In the genomic region with DNA sequence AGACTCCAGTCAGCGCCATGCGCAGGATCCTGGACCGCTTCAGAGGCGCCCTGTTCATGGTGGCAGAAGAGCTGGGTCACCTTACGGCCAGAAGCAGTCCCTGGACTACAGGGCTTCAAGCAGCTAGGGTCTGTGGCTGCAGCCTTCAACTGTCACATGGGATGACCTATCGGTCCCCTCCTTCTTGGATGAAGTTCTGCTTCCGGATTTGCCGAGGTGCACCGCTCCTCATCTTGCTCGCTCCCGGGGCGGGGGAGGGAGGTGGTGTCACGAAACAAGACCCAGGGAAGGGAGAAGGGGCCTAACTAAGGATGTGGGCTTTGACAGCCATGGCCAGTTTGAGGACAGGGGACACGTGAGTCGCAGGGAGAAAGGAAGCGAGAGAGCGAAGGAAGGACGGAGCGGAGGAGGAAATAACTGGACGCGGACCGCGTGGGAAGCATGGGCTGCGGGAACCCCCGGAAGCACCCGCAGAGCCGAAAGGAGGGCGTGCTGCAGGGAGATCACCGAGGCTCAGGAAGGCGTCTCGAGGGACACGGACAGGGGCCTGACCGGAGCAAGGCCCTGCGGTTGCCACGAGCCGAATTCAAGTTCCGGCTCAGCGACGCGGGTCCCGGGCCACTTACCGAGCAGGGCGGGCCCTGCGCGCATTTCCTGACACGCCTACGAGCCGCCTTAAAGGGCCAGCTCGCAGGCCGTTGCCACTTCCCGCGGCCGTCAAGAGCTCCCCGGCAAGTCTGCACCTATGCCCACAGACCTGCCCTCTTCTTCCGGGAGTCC, we compare ENCODE assay signal across 8 mouse cellular contexts. TPM values are rescaled to one million over a fixed set of nuclear protein-coding genes. Genes with fewer than 3 reads are reported as not detected.
DNase-seq lines count a peak whose midpoint lies in the region; ATAC-seq and TF ChIP-seq lines count a peak whose summit lies in the region.

No protein-coding gene starts in this region.

- DNase-seq in c-Kit-positive CD71-positive TER-119-negative erythroid progenitor cells, embryonic 14.5 days (ENCODE audit: low read depth), result peak; percentile 60
- peak; percentile 88 for DNase-seq in forebrain, embryonic 11.5 days (ENCODE audit: low spot score)
- DNase-seq in kidney, postnatal 36 days, result peak; percentile 90 to 91
- peak; percentile 87 for DNase-seq in liver, postnatal 0 days
- peak; percentile 81 for DNase-seq in telencephalon, adult 2 months (ENCODE audit: low read depth, low spot score)

- H3K27ac ChIP-seq in ES-Bruce4 (ENCODE audit: insufficient read depth, low read length), result no peak overlapping the region
- no peak overlapping the region for H3K27ac ChIP-seq in forebrain, embryonic 11.5 days (ENCODE audit: low read depth, low read length)
- peak overlapping the region; percentile 61; the same call in 1 of the 2 replicates for H3K27ac ChIP-seq in heart, embryonic 16.5 days (ENCODE audit: low read length)
- peak overlapping the region; percentile 77 for H3K27ac ChIP-seq in liver, postnatal 0 days (ENCODE audit: low read depth)
- peak overlapping the region; percentile 59 for H3K27ac ChIP-seq in neural tube, embryonic 13.5 days (replicated peaks)

- H3K36me3 ChIP-seq in ES-Bruce4 (ENCODE audit: control insufficient read depth, insufficient read depth, low read length, poor library complexity, severe bottlenecking), result no peaks in the 10 kb centered on the region
- H3K36me3 ChIP-seq in forebrain, embryonic 11.5 days (ENCODE audit: control insufficient read depth, insufficient read depth, low read length), result no peaks in the 10 kb centered on the region
- H3K36me3 ChIP-seq in heart, embryonic 16.5 days (ENCODE audit: control insufficient read depth, insufficient read depth), result 0 out of 2 replicates have a peak, but pooled peaks cover 2% of the 10 kb centered on the region
- peaks cover 2% of the 10 kb centered on the region for H3K36me3 ChIP-seq in liver, postnatal 0 days (replicated peaks; ENCODE audit: insufficient read depth, low read length)
- H3K36me3 ChIP-seq in neural tube, embryonic 13.5 days, result peaks cover 6% of the 10 kb centered on the region

- peak overlapping the region; percentile 93 for H3K4me2 ChIP-seq in forebrain, embryonic 11.5 days (ENCODE audit: low read depth, low read length, severe bottlenecking)
- H3K4me2 ChIP-seq in heart, embryonic 16.5 days (ENCODE audit: low read depth, low read length), result peak overlapping the region; percentile 94
- peak overlapping the region; percentile 87 for H3K4me2 ChIP-seq in liver, postnatal 0 days (ENCODE audit: low read depth, low read length)
- H3K4me2 ChIP-seq in neural tube, embryonic 13.5 days, result peak overlapping the region; percentile 97

- no peaks in the 10 kb centered on the region for H3K4me1 ChIP-seq in ES-Bruce4 (ENCODE audit: control insufficient read depth, insufficient read depth, low read length)
- H3K4me1 ChIP-seq in forebrain, embryonic 11.5 days (replicated peaks; ENCODE audit: control insufficient read depth, insufficient read depth, low read length), result peaks cover 10% of the 10 kb centered on the region
- peaks cover 30% of the 10 kb centered on the region for H3K4me1 ChIP-seq in heart, embryonic 16.5 days (ENCODE audit: control insufficient read depth, insufficient read depth, low read length)
- peaks cover 49% of the 10 kb centered on the region for H3K4me1 ChIP-seq in liver, postnatal 0 days (ENCODE audit: insufficient read depth)
- peaks cover 51% of the 10 kb centered on the region for H3K4me1 ChIP-seq in neural tube, embryonic 13.5 days (replicated peaks)

- no peak for TF ChIP-seq POLR2A in ES-Bruce4 (IDR thresholded peaks at IDR 0.05; ENCODE audit: insufficient read depth, low read length)

- H3K27me3 ChIP-seq in ES-Bruce4 (ENCODE audit: control insufficient read depth, insufficient read depth, low read length, poor library complexity, severe bottlenecking), result no peaks in the 10 kb centered on the region
- peaks cover 6% of the 10 kb centered on the region for H3K27me3 ChIP-seq in forebrain, embryonic 11.5 days (ENCODE audit: control insufficient read depth, insufficient read depth, low read length)
- H3K27me3 ChIP-seq in heart, embryonic 16.5 days (ENCODE audit: control insufficient read depth, insufficient read depth, low read length), result 0 out of 2 replicates have a peak, but pooled peaks cover 3% of the 10 kb centered on the region
- no peaks in the 10 kb centered on the region for H3K27me3 ChIP-seq in liver, postnatal 0 days (ENCODE audit: insufficient read depth, low read length)
- H3K27me3 ChIP-seq in neural tube, embryonic 13.5 days, result peaks cover 25% of the 10 kb centered on the region

- no peaks in the 10 kb centered on the region for H3K9me3 ChIP-seq in ES-Bruce4 (replicated peaks; ENCODE audit: control insufficient read depth, insufficient read depth, low read length, poor library complexity, severe bottlenecking)
- no peaks in the 10 kb centered on the region for H3K9me3 ChIP-seq in forebrain, embryonic 11.5 days (ENCODE audit: control insufficient read depth, low read length)
- H3K9me3 ChIP-seq in heart, embryonic 16.5 days (replicated peaks; ENCODE audit: control insufficient read depth, low read length), result no peaks in the 10 kb centered on the region
- no peaks in the 10 kb centered on the region for H3K9me3 ChIP-seq in liver, postnatal 0 days (ENCODE audit: low read length)
- H3K9me3 ChIP-seq in neural tube, embryonic 13.5 days, result no peaks in the 10 kb centered on the region

- peak overlapping the region; percentile 95 for H3K4me3 ChIP-seq in ES-Bruce4 (ENCODE audit: low read depth, low read length)
- H3K4me3 ChIP-seq in forebrain, embryonic 11.5 days (ENCODE audit: low read depth, low read length), result peak overlapping the region; percentile 76
- H3K4me3 ChIP-seq in heart, embryonic 16.5 days (ENCODE audit: low read length), result peak overlapping the region; percentile 75
- H3K4me3 ChIP-seq in liver, postnatal 0 days (ENCODE audit: low read depth, low read length), result peak overlapping the region; percentile 80
- peak overlapping the region; percentile 86 for H3K4me3 ChIP-seq in neural tube, embryonic 13.5 days

- under 1% methylated on average over 55 of the region's 55 CpGs for WGBS in forebrain, embryonic 11.5 days
- under 1% methylated on average over 55 of the region's 55 CpGs for WGBS in heart, embryonic 16.5 days
- WGBS in liver, postnatal 0 days (ENCODE audit: insufficient replicate concordance), result under 1% methylated on average over 55 of the region's 55 CpGs
- WGBS in neural tube, embryonic 13.5 days, result under 1% methylated on average over 54 of the region's 55 CpGs

- TF ChIP-seq CTCF in ES-Bruce4 (IDR thresholded peaks at IDR 0.05; ENCODE audit: low read depth, low read length), result no peak
- no peak for TF ChIP-seq CTCF in liver, postnatal 0 days (IDR thresholded peaks at IDR 0.05; ENCODE audit: low read depth)

- no peak for TF ChIP-seq EP300 in ES-Bruce4 (IDR thresholded peaks at IDR 0.05; ENCODE audit: insufficient read depth, low read depth, low read length)
- 0 out of 2 replicates have a peak, but pooled peaks have one; percentile 25 for TF ChIP-seq EP300 in liver, postnatal 0 days (IDR thresholded peaks at IDR 0.05; ENCODE audit: low read depth)

- peak; percentile 82 for ATAC-seq in forebrain, embryonic 11.5 days (replicated peaks; ENCODE audit: low FRiP score)
- peak; percentile 84 for ATAC-seq in heart, embryonic 16.5 days (replicated peaks; ENCODE audit: extremely low read depth, insufficient read depth, low FRiP score)
- peak; percentile 83 for ATAC-seq in liver, postnatal 0 days
- ATAC-seq in neural tube, embryonic 13.5 days (ENCODE audit: low read depth), result peak; percentile 87

- H3K9ac ChIP-seq in ES-Bruce4 (ENCODE audit: low read depth, poor library complexity, severe bottlenecking), result peak overlapping the region; percentile 66
- peak overlapping the region; percentile 65 for H3K9ac ChIP-seq in forebrain, embryonic 11.5 days (ENCODE audit: low read length)
- peak overlapping the region; percentile 80 for H3K9ac ChIP-seq in heart, embryonic 16.5 days (ENCODE audit: low read length)
- peak overlapping the region; percentile 75 for H3K9ac ChIP-seq in liver, postnatal 0 days (replicated peaks)
- peak overlapping the region; percentile 80 for H3K9ac ChIP-seq in neural tube, embryonic 13.5 days

RNA-seq across cellular contexts. Expression of a gene that starts 1.0 kb away (rescaled TPM):
- 7.6 and 8.2 TPM in 2 replicates for polyA plus RNA-seq in ES-Bruce4 (2011; ENCODE audit: insufficient read depth, insufficient read length, low read depth, missing spikeins)
- 11.6 and 12.8 TPM in 2 replicates for polyA plus RNA-seq in forebrain, embryonic 11.5 days (2014; fragmentation: Nextera tagmentation; extraction: Ambion mirVana)
- polyA plus RNA-seq in heart, embryonic 16.5 days (2015; fragmentation: Nextera tagmentation; extraction: Ambion mirVana), result 9.9 and 12.9 TPM in 2 replicates
- polyA plus RNA-seq in liver, postnatal 0 days (2015; fragmentation: Nextera tagmentation; extraction: Ambion mirVana), result 9.0 and 9.3 TPM in 2 replicates
- polyA plus RNA-seq in neural tube, embryonic 13.5 days (2015; fragmentation: Nextera tagmentation; extraction: Ambion mirVana), result 12.3 and 13.1 TPM in 2 replicates

RNA-seq across cellular contexts. Expression of a gene that starts 25.5 kb away (rescaled TPM):
- 9.9 and 11.8 TPM in 2 replicates for polyA plus RNA-seq in ES-Bruce4 (2011; ENCODE audit: insufficient read depth, insufficient read length, low read depth, missing spikeins)
- 24.0 and 25.5 TPM in 2 replicates for polyA plus RNA-seq in forebrain, embryonic 11.5 days (2014; fragmentation: Nextera tagmentation; extraction: Ambion mirVana)
- polyA plus RNA-seq in heart, embryonic 16.5 days (2015; fragmentation: Nextera tagmentation; extraction: Ambion mirVana), result 18.4 and 18.6 TPM in 2 replicates
- polyA plus RNA-seq in liver, postnatal 0 days (2015; fragmentation: Nextera tagmentation; extraction: Ambion mirVana), result 9.6 and 11.9 TPM in 2 replicates
- 35.9 and 37.7 TPM in 2 replicates for polyA plus RNA-seq in neural tube, embryonic 13.5 days (2015; fragmentation: Nextera tagmentation; extraction: Ambion mirVana)

RNA-seq across cellular contexts. Expression of a gene that starts 58.3 kb away (rescaled TPM):
- polyA plus RNA-seq in ES-Bruce4 (2011; ENCODE audit: insufficient read depth, insufficient read length, low read depth, missing spikeins), result 13.6 and 16.0 TPM in 2 replicates
- 35.9 and 41.4 TPM in 2 replicates for polyA plus RNA-seq in forebrain, embryonic 11.5 days (2014; fragmentation: Nextera tagmentation; extraction: Ambion mirVana)
- polyA plus RNA-seq in heart, embryonic 16.5 days (2015; fragmentation: Nextera tagmentation; extraction: Ambion mirVana), result 5.7 TPM in 2 replicates
- polyA plus RNA-seq in liver, postnatal 0 days (2015; fragmentation: Nextera tagmentation; extraction: Ambion mirVana), result 2.6 and 2.8 TPM in 2 replicates
- polyA plus RNA-seq in neural tube, embryonic 13.5 days (2015; fragmentation: Nextera tagmentation; extraction: Ambion mirVana), result 138 and 152 TPM in 2 replicates

Comparison
In these comparisons a context has a peak if more than half of its experiments do, and no peak if none do; other contexts are left out.
1. H3K27ac ChIP-seq: peak in heart, embryonic 16.5 days (single experiment), liver, postnatal 0 days (single experiment) and neural tube, embryonic 13.5 days (single experiment); none in ES-Bruce4 (single experiment) and forebrain, embryonic 11.5 days (single experiment).
2. Peak in every context shown above with its lines, with median percentiles within 50 percentile points of each other: H3K4me3 ChIP-seq, H3K9ac ChIP-seq, DNase-seq, ATAC-seq and H3K4me2 ChIP-seq.